Mouse (Mus musculus) liver, embryonic 14.5 days (tissue): ENCODE results near the gene Zfp385b.

Source experiments
- CTCF ChIP-seq: IDR thresholded peaks from 2 replicates; pipeline ENCODE4 v1.5.1; 2016; ENCODE audit warnings: antibody characterized with exemption, low read depth, control low read depth
- EP300 ChIP-seq: IDR thresholded peaks from 2 replicates; pipeline ENCODE4 v1.6.1; 2016; ENCODE audit warnings: antibody characterized with exemption, low read depth

DNA sequence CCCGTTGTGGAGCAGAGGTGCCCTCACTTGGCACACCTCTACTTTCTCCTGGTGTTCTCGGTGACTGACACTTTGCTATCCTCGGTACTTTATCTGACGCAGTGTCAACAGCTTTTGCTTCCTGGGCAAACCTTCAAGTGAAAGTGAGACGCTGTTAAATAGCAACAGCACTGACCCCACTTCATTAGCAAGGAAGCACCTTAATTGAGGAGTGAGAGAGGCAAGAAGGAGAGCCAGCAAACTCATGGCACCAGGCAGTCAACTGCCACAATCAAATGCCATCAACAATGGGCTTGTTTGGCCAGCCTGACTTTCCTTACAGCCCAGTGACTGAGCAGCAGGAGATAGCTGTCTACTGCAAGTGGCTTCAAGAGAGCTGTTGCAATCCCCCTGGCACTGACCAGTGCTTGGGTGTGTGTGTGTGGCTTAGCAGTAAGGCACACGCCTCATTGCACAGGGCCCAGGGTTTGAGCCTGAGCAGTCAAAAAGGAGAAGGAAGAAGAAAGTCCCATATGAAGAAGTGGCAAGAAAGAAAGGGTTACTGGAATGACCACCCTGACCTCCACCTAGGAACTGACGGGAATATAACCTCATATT is 365.0 kb downstream of the Zfp385b start:
- TF ChIP-seq EP300 (no peak), CTCF (no peak)
